Mouse (Mus musculus) cerebellum, adult 11 months (tissue): ENCODE measurements around the gene Gm3727.
"Not testable (repeated sequence)": the region's sequence is repeated elsewhere in the genome, so short reads cannot be mapped to it uniquely, and the experiment has no call there.

Source experiments
- DNase-seq: peaks from one replicate; pipeline ENCODE4 v3.0.0; 2022

Gm3727 gene

GRCm38 (mm10) chr14:7264614-7265013 lies at the start of gene Gm3727:
Gene Gm3727, minus strand, starts transcription at chr14:7264714.
- DNase-seq = not testable (repeated sequence)

DNA sequence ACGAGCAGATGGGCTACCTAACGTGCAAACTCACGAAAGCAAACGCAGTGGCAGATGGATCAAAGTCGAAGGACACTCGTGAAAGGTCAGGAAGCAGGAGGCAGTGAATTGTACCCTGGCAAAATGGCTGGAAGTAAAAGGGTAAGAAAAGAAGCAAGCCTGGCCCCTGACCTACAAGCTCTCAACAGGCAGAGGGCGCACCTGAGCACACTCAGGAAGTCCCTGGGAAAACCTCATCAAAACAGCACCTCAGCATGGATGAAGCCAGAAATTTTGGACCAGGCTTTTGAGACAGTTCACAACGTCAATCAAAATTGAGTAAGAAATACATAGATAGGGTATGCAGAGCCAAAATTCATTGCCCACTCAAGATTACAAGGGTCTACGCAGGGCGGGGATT lies 21.0 kb downstream of the Gm3727 start:
- not testable (repeated sequence) for DNase-seq
